Mouse (Mus musculus): Measurements from ENCODE around the gene Man2b1. TPM values are rescaled to one million over a fixed set of nuclear protein-coding genes. Genes with fewer than 3 reads are reported as not detected.
"Not testable (repeated sequence)": the region's sequence is repeated elsewhere in the genome, so short reads cannot be mapped to it uniquely, and the experiment has no call there.

The Man2b1 gene
- polyA plus RNA-seq, 1 experiment from 2014 or later = 39.5 TPM

DNA sequence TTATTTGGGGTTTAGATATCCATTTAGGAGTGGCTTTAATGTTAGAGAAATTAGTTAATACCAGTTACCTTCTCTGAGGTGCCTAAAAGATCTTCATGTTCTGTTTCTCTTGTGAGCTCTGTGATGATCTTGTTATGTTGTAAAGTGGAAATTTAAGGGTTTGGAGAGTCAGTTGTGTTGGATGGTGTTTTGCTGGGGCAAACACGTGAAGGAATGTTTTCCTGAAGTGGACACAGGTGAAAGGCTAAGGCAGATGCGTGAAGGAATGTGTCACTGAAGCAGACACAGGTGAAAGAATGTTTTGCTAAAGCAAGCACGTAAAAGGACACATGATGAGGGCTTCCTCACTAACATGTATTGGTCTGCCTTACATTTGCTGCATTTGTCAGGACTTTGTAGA is 39.9 kb downstream of the Man2b1 start, which contains the start of gene Zfp791:
TSS of gene Zfp791 (minus strand) at position 101 of the 400 bp plus-strand sequence.
- no peaks in the 10 kb centered on the region for H3K36me3 ChIP-seq
- 75% methylated on average over 3 of the region's 3 CpGs for WGBS
- no peak for ATAC-seq (ENCODE audit: insufficient number of reproducible peaks, low FRiP score, low TSS enrichment, low read depth)
- H3K27ac ChIP-seq (replicated peaks) = no peak within 1 kb of the TSS
- H3K4me2 ChIP-seq (replicated peaks) = no peak within 1 kb of the TSS
- 0 out of 2 replicates have a peak, but pooled peaks cover 2% of the 10 kb centered on the region for H3K4me1 ChIP-seq
- no peak within 1 kb of the TSS for H3K9ac ChIP-seq
- H3K27me3 ChIP-seq = no peaks in the 10 kb centered on the region
- H3K4me3 ChIP-seq (replicated peaks) = no peak within 1 kb of the TSS
- no peaks in the 10 kb centered on the region for H3K9me3 ChIP-seq (replicated peaks)

DNA sequence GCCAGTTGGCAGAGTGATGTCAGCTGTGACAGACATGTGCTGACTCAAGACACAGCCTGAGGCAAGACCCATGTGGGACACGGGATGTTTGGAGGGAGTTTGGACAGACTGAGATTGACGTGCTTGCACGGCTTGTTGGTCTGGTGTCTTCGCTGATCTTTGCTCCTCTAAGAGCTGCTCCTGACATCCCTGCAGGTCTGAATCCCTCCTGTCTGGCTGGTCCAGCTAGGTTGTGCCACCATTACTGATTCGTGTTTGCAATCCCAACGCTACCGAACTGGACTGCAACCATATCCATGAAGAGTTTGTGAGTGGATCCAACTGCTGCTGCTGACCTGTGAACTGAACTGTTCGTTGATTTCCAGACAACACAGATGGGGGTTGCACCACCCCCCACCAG is 40.6 kb downstream of the Man2b1 start:
- no peaks in the 10 kb centered on the region for H3K36me3 ChIP-seq

DNA sequence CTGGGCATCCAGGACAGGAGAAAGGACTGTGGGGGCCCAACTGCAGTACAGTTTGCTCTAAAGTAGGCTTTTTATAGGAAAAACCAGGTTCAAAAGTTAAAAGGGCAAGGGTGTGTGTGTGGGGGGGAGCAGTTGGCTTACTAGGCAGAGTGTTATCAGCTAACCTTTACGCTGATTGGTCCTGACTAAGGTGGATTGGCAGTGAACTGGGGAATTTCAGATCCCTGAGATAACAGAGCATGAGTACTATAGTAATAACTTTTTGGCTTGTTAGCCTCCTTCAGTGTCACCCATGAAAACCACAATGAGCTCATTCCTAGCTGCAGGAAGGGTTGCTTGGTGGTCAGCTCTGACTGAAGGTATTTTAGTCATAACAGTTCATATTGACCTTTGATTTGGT is 49.3 kb downstream of the Man2b1 start:
- H3K4me3 ChIP-seq (replicated peaks) = no peak overlapping the region
- no peaks in the 10 kb centered on the region for H3K4me1 ChIP-seq
- no peak overlapping the region for H3K4me2 ChIP-seq (replicated peaks)
- no peak for ATAC-seq (ENCODE audit: insufficient number of reproducible peaks, low FRiP score, low TSS enrichment, low read depth)
- H3K9ac ChIP-seq = no peak overlapping the region
- H3K36me3 ChIP-seq = no peaks in the 10 kb centered on the region
- H3K27me3 ChIP-seq = no peaks in the 10 kb centered on the region
- no peak overlapping the region for H3K27ac ChIP-seq (replicated peaks)
- no peaks in the 10 kb centered on the region for H3K9me3 ChIP-seq (replicated peaks)
- 83% methylated on average over 1 of the region's 1 CpGs for WGBS

More for the DNA sequence above, 40.6 kb downstream of the Man2b1 start:
- no peak for ATAC-seq (ENCODE audit: insufficient number of reproducible peaks, low FRiP score, low TSS enrichment, low read depth)
- Histone ChIP-seq H3K4me1 (0 out of 2 replicates have a peak, but pooled peaks cover 2% of the 10 kb centered on the region), H3K27ac (replicated peaks) (no peak overlapping the region), H3K9me3 (replicated peaks) (no peaks in the 10 kb centered on the region), H3K4me2 (replicated peaks) (no peak overlapping the region), H3K9ac (no peak overlapping the region), H3K27me3 (no peaks in the 10 kb centered on the region), H3K4me3 (replicated peaks) (no peak overlapping the region)
- 84% methylated on average over 8 of the region's 8 CpGs for WGBS

DNA sequence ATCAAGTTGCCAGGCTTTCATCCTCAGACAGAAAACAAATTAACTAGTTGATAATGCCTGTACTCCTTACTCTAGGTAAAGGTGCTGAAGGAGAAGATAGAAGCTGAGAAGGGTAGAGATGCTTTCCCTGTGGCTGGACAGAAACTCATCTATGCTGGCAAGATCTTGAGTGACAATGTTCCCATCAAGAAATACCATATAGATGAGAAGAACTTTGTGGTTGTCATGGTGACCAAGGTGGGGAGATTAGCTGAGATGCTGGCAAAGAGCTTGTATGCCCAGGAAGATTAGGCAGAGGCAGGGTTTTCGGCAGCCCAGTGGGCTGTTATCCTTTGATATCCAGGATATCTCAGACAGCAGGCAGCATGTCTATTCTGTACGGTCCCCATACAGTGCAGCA is 52.6 kb downstream of the Man2b1 start:
- H3K4me3 ChIP-seq (replicated peaks); H3K9me3 ChIP-seq (replicated peaks); H3K36me3 ChIP-seq; H3K27ac ChIP-seq (replicated peaks); H3K27me3 ChIP-seq; ATAC-seq (ENCODE audit: insufficient number of reproducible peaks, low FRiP score, low TSS enrichment, low read depth); H3K4me2 ChIP-seq (replicated peaks); H3K9ac ChIP-seq; H3K4me1 ChIP-seq: not testable (repeated sequence)
- WGBS = 96% methylated on average over 2 of the region's 2 CpGs

GRCm38 (mm10) chr8:85142516-85142915 is 59.4 kb downstream of the Man2b1 start:
- Histone ChIP-seq H3K4me1 (no peaks in the 10 kb centered on the region), H3K4me3 (replicated peaks) (no peak overlapping the region), H3K27ac (replicated peaks) (no peak overlapping the region), H3K36me3 (no peaks in the 10 kb centered on the region), H3K9ac (no peak overlapping the region), H3K27me3 (no peaks in the 10 kb centered on the region), H3K4me2 (replicated peaks) (no peak overlapping the region), H3K9me3 (replicated peaks) (no peaks in the 10 kb centered on the region; the same call in 1 of the 2 replicates)
- no peak for ATAC-seq (ENCODE audit: insufficient number of reproducible peaks, low FRiP score, low TSS enrichment, low read depth)
- WGBS = 89% methylated on average over 4 of the region's 4 CpGs

Small RNAs within 50 kb of the gene (microRNA-seq; reads per million reads assigned to microRNA genes)
- gene Gm23388 (ENCODE audit: borderline number of aligned reads) (6.2 reads per million, percentile 24 among the genes with 10 or more reads in this experiment), gene Mir7070 (ENCODE audit: borderline number of aligned reads) (not detected)

Other genes with a start within 250 kb of the Man2b1 start
- 104 and 110 TPM in 2 replicates for gene Rad23a, start 242.6 kb upstream of the Man2b1 start, polyA plus RNA-seq (2015; fragmentation: Nextera tagmentation; extraction: Ambion mirVana)
- 975 and 998 TPM in 2 replicates for gene Calr, start 236.3 kb upstream of the Man2b1 start, polyA plus RNA-seq (2015; fragmentation: Nextera tagmentation; extraction: Ambion mirVana)
- gene Farsa, start 226.3 kb upstream of the Man2b1 start, polyA plus RNA-seq (2015; fragmentation: Nextera tagmentation; extraction: Ambion mirVana) = 94.5 and 99.8 TPM in 2 replicates
- gene Syce2, start 211.2 kb upstream of the Man2b1 start, polyA plus RNA-seq (2015; fragmentation: Nextera tagmentation; extraction: Ambion mirVana) = 68.0 and 72.9 TPM in 2 replicates
- 29.4 and 32.2 TPM in 2 replicates for gene Gcdh, start 189.3 kb upstream of the Man2b1 start, polyA plus RNA-seq (2015; fragmentation: Nextera tagmentation; extraction: Ambion mirVana)
- gene Klf1, start 181.3 kb upstream of the Man2b1 start, polyA plus RNA-seq (2015; fragmentation: Nextera tagmentation; extraction: Ambion mirVana) = 1.3 and 1.6 TPM in 2 replicates
- gene Dnase2a, start 174.7 kb upstream of the Man2b1 start, polyA plus RNA-seq (2015; fragmentation: Nextera tagmentation; extraction: Ambion mirVana) = 20.0 and 22.4 TPM in 2 replicates
- gene Mast1, start 145.9 kb upstream of the Man2b1 start, polyA plus RNA-seq (2015; fragmentation: Nextera tagmentation; extraction: Ambion mirVana) = 1.9 and 2.2 TPM in 2 replicates
- 0.27 TPM in 1 of 2 replicates, not detected in the other for gene Rtbdn, start 136.3 kb upstream of the Man2b1 start, polyA plus RNA-seq (2015; fragmentation: Nextera tagmentation; extraction: Ambion mirVana)
- gene Gm49661, start 113.8 kb upstream of the Man2b1 start, polyA plus RNA-seq (2015; fragmentation: Nextera tagmentation; extraction: Ambion mirVana) = not detected in 2 replicates
- gene Prdx2, start 113.7 kb upstream of the Man2b1 start, polyA plus RNA-seq (2015; fragmentation: Nextera tagmentation; extraction: Ambion mirVana) = 705 and 717 TPM in 2 replicates
- gene Rnaseh2a, start 113.5 kb upstream of the Man2b1 start, polyA plus RNA-seq (2015; fragmentation: Nextera tagmentation; extraction: Ambion mirVana) = 94.9 and 99.1 TPM in 2 replicates
- 38.0 and 40.5 TPM in 2 replicates for gene Junb, start 104.6 kb upstream of the Man2b1 start, polyA plus RNA-seq (2015; fragmentation: Nextera tagmentation; extraction: Ambion mirVana)
- 27.2 and 30.6 TPM in 2 replicates for gene Hook2, start 92.7 kb upstream of the Man2b1 start, polyA plus RNA-seq (2015; fragmentation: Nextera tagmentation; extraction: Ambion mirVana)
- 0.93 and 2.0 TPM in 2 replicates for gene Best2, start 68.7 kb upstream of the Man2b1 start, polyA plus RNA-seq (2015; fragmentation: Nextera tagmentation; extraction: Ambion mirVana)
- 117 and 119 TPM in 2 replicates for gene Asna1, start 58.0 kb upstream of the Man2b1 start, polyA plus RNA-seq (2015; fragmentation: Nextera tagmentation; extraction: Ambion mirVana)
- 114 and 117 TPM in 2 replicates for gene Trir, start 56.4 kb upstream of the Man2b1 start, polyA plus RNA-seq (2015; fragmentation: Nextera tagmentation; extraction: Ambion mirVana)
- gene Tnpo2, start 46.4 kb upstream of the Man2b1 start, polyA plus RNA-seq (2015; fragmentation: Nextera tagmentation; extraction: Ambion mirVana) = 31.4 and 32.9 TPM in 2 replicates
- 32.6 and 37.4 TPM in 2 replicates for gene Fbxw9, start 23.2 kb upstream of the Man2b1 start, polyA plus RNA-seq (2015; fragmentation: Nextera tagmentation; extraction: Ambion mirVana)
- 0.65 and 0.88 TPM in 2 replicates for gene Gm5741, start 15.3 kb upstream of the Man2b1 start, polyA plus RNA-seq (2015; fragmentation: Nextera tagmentation; extraction: Ambion mirVana)
- gene Dhps, start 11.5 kb upstream of the Man2b1 start, polyA plus RNA-seq (2015; fragmentation: Nextera tagmentation; extraction: Ambion mirVana) = 53.0 and 57.9 TPM in 2 replicates
- 123 and 127 TPM in 2 replicates for gene Wdr83os, start 2.5 kb upstream of the Man2b1 start, polyA plus RNA-seq (2015; fragmentation: Nextera tagmentation; extraction: Ambion mirVana)
- gene Wdr83, start 2.0 kb upstream of the Man2b1 start, polyA plus RNA-seq (2015; fragmentation: Nextera tagmentation; extraction: Ambion mirVana) = 42.0 and 43.7 TPM in 2 replicates
- 3.2 TPM in 2 replicates for gene Zfp791, start 39.8 kb downstream of the Man2b1 start, polyA plus RNA-seq (2015; fragmentation: Nextera tagmentation; extraction: Ambion mirVana)
- not detected in 2 replicates for gene Cks1brt, start 68.7 kb downstream of the Man2b1 start, polyA plus RNA-seq (2015; fragmentation: Nextera tagmentation; extraction: Ambion mirVana)
- not detected in 2 replicates for gene Olfr371, start 142.7 kb downstream of the Man2b1 start, polyA plus RNA-seq (2015; fragmentation: Nextera tagmentation; extraction: Ambion mirVana)
- gene Orc6, start 216.4 kb downstream of the Man2b1 start, polyA plus RNA-seq (2015; fragmentation: Nextera tagmentation; extraction: Ambion mirVana) = 85.7 and 89.4 TPM in 2 replicates
- 120 and 128 TPM in 2 replicates for gene Vps35, start 216.5 kb downstream of the Man2b1 start, polyA plus RNA-seq (2015; fragmentation: Nextera tagmentation; extraction: Ambion mirVana)

Measured in embryonic facial prominence, embryonic 15.5 days (tissue).